Mouse (Mus musculus) bone marrow, adult 2 months (tissue): Measurements from ENCODE around the gene Eya4. TPM values are rescaled to one million over a fixed set of nuclear protein-coding genes. Genes with fewer than 3 reads are reported as not detected.

Experiments
- H3K27ac ChIP-seq: fragments of 200-500 bp; 2 replicates; pipeline ENCODE4 v1.5.1; 2012; ENCODE audit warnings: low read depth, mild to moderate bottlenecking, control low read depth, inconsistent platforms, low read length; ENCODE audit not compliant: control insufficient read depth, poor library complexity, insufficient read depth
- H3K4me1 ChIP-seq: fragments of 200-500 bp; 2 replicates; pipeline ENCODE4 v1.6.1; 2011; ENCODE audit warnings: low read length; ENCODE audit not compliant: control insufficient read depth, insufficient read depth
- H3K4me3 ChIP-seq: fragments of 200-500 bp; replicated peaks from 2 replicates; pipeline ENCODE3; 2011; ENCODE audit warnings: mild to moderate bottlenecking, low read depth, low read length, control low read depth; ENCODE audit not compliant: control insufficient read depth
- CTCF ChIP-seq: fragments of 200-500 bp; IDR thresholded peaks from 2 replicates; pipeline ENCODE4 v1.5.1; 2011; ENCODE audit warnings: low read length, control low read depth; ENCODE audit not compliant: control insufficient read depth, insufficient read depth
- POLR2A ChIP-seq: fragments of 200-500 bp; IDR thresholded peaks from 2 replicates; pipeline ENCODE4 v1.6.1; 2011; ENCODE audit warnings: low read depth, mild to moderate bottlenecking, control low read depth, low read length, borderline replicate concordance; ENCODE audit not compliant: control insufficient read depth
- WGBS: fragments of 180-500 bp; shearing (Covaris S2); methylation state at CpG from one replicate; pipeline ENCODE4 v1.1.7; 2018; 5-methylcytosine and 5-hydroxymethylcytosine counted together
- polyA plus RNA-seq: library from polyadenylated mRNA; stranded (reverse); fragments of >200 nt; gene quantifications from 2 replicates; pipeline ENCODE4 v1.2.4, GENCODE M21; 2011; ENCODE audit warnings: low replicate concordance; ENCODE audit not compliant: missing spikeins, insufficient read depth, insufficient read length

Gene Eya4
- polyA plus RNA-seq, 1 experiment: 1.1 TPM

GRCm38 (mm10) chr10:23159844-23160243, 190.7 kb downstream of the Eya4 start:
- Histone ChIP-seq H3K4me3 (no peak overlapping the region), H3K27ac (no peak overlapping the region), H3K4me1 (no peaks in the 10 kb centered on the region)
- 79% methylated on average over 10 of the region's 10 CpGs for WGBS
- TF ChIP-seq CTCF (no peak), POLR2A (no peak)

GRCm38 (mm10) chr10:23159138-23159537, 191.4 kb downstream of the Eya4 start:
- Histone ChIP-seq H3K27ac (no peak overlapping the region), H3K4me1 (no peaks in the 10 kb centered on the region), H3K4me3 (no peak overlapping the region)
- TF ChIP-seq POLR2A (no peak), CTCF (no peak)
- WGBS: 86% methylated on average over 11 of the region's 11 CpGs

GRCm38 (mm10) chr10:23156866-23157625, 193.5 kb downstream of the Eya4 start:
- Histone ChIP-seq H3K4me3 (no peak overlapping the region), H3K27ac (no peak overlapping the region), H3K4me1 (no peaks in the 10 kb centered on the region)
- 73% methylated on average over 18 of the region's 18 CpGs for WGBS
- no peak for TF ChIP-seq CTCF
- no peak for TF ChIP-seq POLR2A

GRCm38 (mm10) chr10:23150401-23150800, 200.2 kb downstream of the Eya4 start:
- H3K4me1 ChIP-seq: no peaks in the 10 kb centered on the region
- H3K27ac ChIP-seq: no peak overlapping the region
- H3K4me3 ChIP-seq: no peak overlapping the region
- 87% methylated on average over 3 of the region's 3 CpGs for WGBS
- peak; percentile 43; the same call in 1 of the 2 replicates for TF ChIP-seq CTCF
- TF ChIP-seq POLR2A: no peak

GRCm38 (mm10) chr10:23144616-23145015, 206.0 kb downstream of the Eya4 start:
- 70% methylated on average over 2 of the region's 2 CpGs for WGBS
- TF ChIP-seq CTCF (no peak), POLR2A (no peak)
- no peak overlapping the region for H3K4me3 ChIP-seq
- no peaks in the 10 kb centered on the region for H3K4me1 ChIP-seq
- H3K27ac ChIP-seq: no peak overlapping the region

- no peak overlapping the region for H3K4me3 ChIP-seq
- no peak overlapping the region for H3K27ac ChIP-seq
- 69% methylated on average over 1 of the region's 1 CpGs for WGBS
- no peaks in the 10 kb centered on the region for H3K4me1 ChIP-seq
- TF ChIP-seq CTCF (no peak), POLR2A (no peak)
Observed at GRCm38 (mm10) chr10:23127947-23128346, 222.6 kb downstream of the Eya4 start.

GRCm38 (mm10) chr10:23127151-23127550, 223.4 kb downstream of the Eya4 start:
- 64% methylated on average over 1 of the region's 1 CpGs for WGBS
- H3K27ac ChIP-seq: no peak overlapping the region
- no peaks in the 10 kb centered on the region for H3K4me1 ChIP-seq
- no peak overlapping the region for H3K4me3 ChIP-seq
- TF ChIP-seq CTCF: no peak
- no peak for TF ChIP-seq POLR2A

GRCm38 (mm10) chr10:23126529-23126928, 224.1 kb downstream of the Eya4 start:
- WGBS: 81% methylated on average over 5 of the region's 5 CpGs
- Histone ChIP-seq H3K27ac (no peak overlapping the region), H3K4me1 (no peaks in the 10 kb centered on the region), H3K4me3 (no peak overlapping the region)
- TF ChIP-seq POLR2A (no peak), CTCF (no peak)

GRCm38 (mm10) chr10:23120437-23120836, 230.1 kb downstream of the Eya4 start:
- 60% methylated on average over 2 of the region's 2 CpGs for WGBS
- Histone ChIP-seq H3K4me3 (no peak overlapping the region), H3K4me1 (no peaks in the 10 kb centered on the region), H3K27ac (no peak overlapping the region)
- TF ChIP-seq POLR2A (no peak), CTCF (no peak)
